Mouse (Mus musculus) myocyte (in vitro differentiated cells): ENCODE measurements around the gene Wwtr1. TPM values are rescaled to one million over a fixed set of nuclear protein-coding genes. Genes with fewer than 3 reads are reported as not detected.

Source experiments
- H3K27me3 ChIP-seq: one replicate; pipeline ENCODE4 v1.6.1; 2011; ENCODE audit not compliant: control insufficient read depth, insufficient read depth, insufficient read length
- H3K36me3 ChIP-seq: one replicate; pipeline ENCODE4 v1.6.1; 2011; ENCODE audit not compliant: control insufficient read depth, insufficient read depth
- H3K4me2 ChIP-seq: one replicate; pipeline ENCODE4 v1.6.1; 2011; ENCODE audit warnings: low read depth, control low read depth
- H3K4me3 ChIP-seq: one replicate; pipeline ENCODE4 v1.5.1; 2011; ENCODE audit warnings: mild to moderate bottlenecking, control low read depth, moderate library complexity
- H3K79me2 ChIP-seq: one replicate; pipeline ENCODE4 v1.6.1; 2011; ENCODE audit not compliant: control insufficient read depth, insufficient read depth
- H3ac ChIP-seq: one replicate; pipeline ENCODE4 v1.6.1; 2011; ENCODE audit not compliant: control insufficient read depth, insufficient read length
- CEBPB ChIP-seq: IDR thresholded peaks from 2 replicates; pipeline ENCODE4 v1.6.1; 2011; ENCODE audit warnings: mild to moderate bottlenecking, moderate library complexity; ENCODE audit not compliant: poor library complexity, insufficient read depth, severe bottlenecking
- E2F4 ChIP-seq: IDR thresholded peaks from one replicate; pipeline ENCODE4 v1.6.1; 2011; ENCODE audit warnings: mild to moderate bottlenecking, control low read depth, moderate library complexity; ENCODE audit not compliant: insufficient read depth
- MAX ChIP-seq: IDR thresholded peaks from one replicate; pipeline ENCODE4 v1.6.1; 2011; ENCODE audit warnings: low read depth, mild to moderate bottlenecking, control low read depth
- MYOD1 ChIP-seq, 3 experiments: IDR thresholded peaks; one replicate each; pipeline ENCODE4 v1.6.1; 2011; ENCODE audit warnings: control low read depth in 2 of 3, low read depth in 2 of 3, mild to moderate bottlenecking in 2 of 3, moderate library complexity in 1 of 3; ENCODE audit not compliant: insufficient read length in 2 of 3, control insufficient read depth in 1 of 3
- MYOG ChIP-seq, 3 experiments: IDR thresholded peaks; one replicate each; pipeline ENCODE4 v1.6.1; 2011; ENCODE audit warnings: control low read depth in 2 of 3, low read depth in 2 of 3, mild to moderate bottlenecking in 2 of 3; ENCODE audit not compliant: insufficient read length in 2 of 3, control insufficient read depth in 1 of 3, insufficient read depth in 1 of 3
- POLR2A ChIP-seq: IDR thresholded peaks from one replicate; pipeline ENCODE4 v1.6.1; 2011; ENCODE audit warnings: low read depth, mild to moderate bottlenecking, control low read depth, moderate library complexity; ENCODE audit not compliant: insufficient read length
- POLR2AphosphoS2 ChIP-seq: IDR thresholded peaks from one replicate; pipeline ENCODE4 v1.6.1; 2011; ENCODE audit warnings: low read depth, control low read depth; ENCODE audit not compliant: insufficient read length
- REST ChIP-seq: IDR thresholded peaks from one replicate; pipeline ENCODE4 v1.6.1; 2011; ENCODE audit warnings: mild to moderate bottlenecking, control low read depth, moderate library complexity; ENCODE audit not compliant: insufficient read depth, insufficient read length
- SRF ChIP-seq: IDR thresholded peaks from one replicate; pipeline ENCODE4 v1.6.1; 2011; ENCODE audit warnings: low read depth; ENCODE audit not compliant: control insufficient read depth, insufficient read length
- TCF12 ChIP-seq: IDR thresholded peaks from one replicate; pipeline ENCODE4 v1.6.1; 2011; ENCODE audit warnings: mild to moderate bottlenecking, control low read depth; ENCODE audit not compliant: poor library complexity, insufficient read depth, severe bottlenecking
- TCF3 ChIP-seq: IDR thresholded peaks from one replicate; pipeline ENCODE4 v1.6.1; 2011; ENCODE audit warnings: low read depth, control low read depth; ENCODE audit not compliant: insufficient read length
- USF1 ChIP-seq: IDR thresholded peaks from one replicate; pipeline ENCODE4 v1.6.1; 2011; ENCODE audit warnings: low read depth, mild to moderate bottlenecking, control low read depth, moderate library complexity
- polyA plus RNA-seq: library from polyadenylated mRNA; unstranded; fragments of >200 nt; fragmentation: generic; extraction: Trizol; gene quantifications from one replicate; pipeline ENCODE4 v1.2.1, GENCODE M21; 2012; ENCODE audit warnings: missing spikeins

The Wwtr1 gene
- polyA plus RNA-seq, 1 experiment, result 63.1 TPM

GRCm38 (mm10) chr3:57558761-57559160, 16.9 kb downstream of the Wwtr1 start:
- TF ChIP-seq USF1 (no peak), MYOG (IDR thresholded peaks at IDR 0.05; ENCODE audit: control insufficient read depth in 1 of 3, insufficient read depth in 1 of 3, insufficient read length in 2 of 3, low read depth in 2 of 3) (no peak), POLR2AphosphoS2 (no peak), TCF12 (no peak), SRF (no peak), POLR2A (no peak), CEBPB (no peak), MYOD1 (IDR thresholded peaks at IDR 0.05; ENCODE audit: control insufficient read depth in 1 of 3, insufficient read length in 2 of 3, low read depth in 2 of 3) (no peak)
- Histone ChIP-seq H3K36me3 (peaks cover 30% of the 10 kb centered on the region), H3K79me2 (peaks cover 90% of the 10 kb centered on the region), H3K4me2 (no peak overlapping the region), H3K4me3 (no peak overlapping the region), H3ac (no peak overlapping the region), H3K27me3 (no peaks in the 10 kb centered on the region)

GRCm38 (mm10) chr3:57557408-57557807, 18.3 kb downstream of the Wwtr1 start:
- no peak for TF ChIP-seq REST
- TF ChIP-seq TCF3, result no peak
- no peak for TF ChIP-seq SRF
- no peak for TF ChIP-seq MYOG (IDR thresholded peaks at IDR 0.05; ENCODE audit: control insufficient read depth in 1 of 3, insufficient read depth in 1 of 3, insufficient read length in 2 of 3, low read depth in 2 of 3)
- TF ChIP-seq POLR2AphosphoS2, result no peak
- no peak for TF ChIP-seq E2F4
- no peak for TF ChIP-seq MYOD1 (IDR thresholded peaks at IDR 0.05; ENCODE audit: control insufficient read depth in 1 of 3, insufficient read length in 2 of 3, low read depth in 2 of 3)
- no peak for TF ChIP-seq MAX
- no peak for TF ChIP-seq POLR2A
- TF ChIP-seq USF1, result no peak
- TF ChIP-seq TCF12, result no peak
- TF ChIP-seq CEBPB, result no peak
- Histone ChIP-seq H3ac (no peak overlapping the region), H3K36me3 (peaks cover 26% of the 10 kb centered on the region), H3K79me2 (peaks cover 90% of the 10 kb centered on the region), H3K4me2 (no peak overlapping the region), H3K27me3 (no peaks in the 10 kb centered on the region), H3K4me3 (no peak overlapping the region)

GRCm38 (mm10) chr3:57555560-57555959, 20.1 kb downstream of the Wwtr1 start:
- TF ChIP-seq MYOG (IDR thresholded peaks at IDR 0.05; ENCODE audit: control insufficient read depth in 1 of 3, insufficient read depth in 1 of 3, insufficient read length in 2 of 3, low read depth in 2 of 3) (no peak), MYOD1 (IDR thresholded peaks at IDR 0.05; ENCODE audit: control insufficient read depth in 1 of 3, insufficient read length in 2 of 3, low read depth in 2 of 3) (no peak), CEBPB (no peak), TCF12 (no peak), POLR2A (no peak), TCF3 (no peak), MAX (no peak), USF1 (peak; percentile 17)
- Histone ChIP-seq H3K27me3 (no peaks in the 10 kb centered on the region), H3ac (no peak overlapping the region), H3K79me2 (peaks cover 100% of the 10 kb centered on the region), H3K4me3 (no peak overlapping the region), H3K36me3 (peaks cover 18% of the 10 kb centered on the region), H3K4me2 (no peak overlapping the region)

- Histone ChIP-seq H3K36me3 (peaks cover 15% of the 10 kb centered on the region), H3K4me3 (no peak overlapping the region), H3ac (no peak overlapping the region), H3K4me2 (no peak overlapping the region), H3K79me2 (peaks cover 100% of the 10 kb centered on the region), H3K27me3 (no peaks in the 10 kb centered on the region)
- no peak for TF ChIP-seq CEBPB
- no peak for TF ChIP-seq TCF3
- TF ChIP-seq TCF12, result no peak
- no peak for TF ChIP-seq POLR2AphosphoS2
- TF ChIP-seq MYOD1 (IDR thresholded peaks at IDR 0.05; ENCODE audit: control insufficient read depth in 1 of 3, insufficient read length in 2 of 3, low read depth in 2 of 3), result no peak
- no peak for TF ChIP-seq MYOG (IDR thresholded peaks at IDR 0.05; ENCODE audit: control insufficient read depth in 1 of 3, insufficient read depth in 1 of 3, insufficient read length in 2 of 3, low read depth in 2 of 3)
- no peak for TF ChIP-seq POLR2A
- TF ChIP-seq USF1, result no peak
- no peak for TF ChIP-seq REST
Measured at GRCm38 (mm10) chr3:57554890-57555239, 20.8 kb downstream of the Wwtr1 start.

GRCm38 (mm10) chr3:57554124-57554889, 21.4 kb downstream of the Wwtr1 start:
- no peak for TF ChIP-seq TCF12
- no peak for TF ChIP-seq MYOG (IDR thresholded peaks at IDR 0.05; ENCODE audit: control insufficient read depth in 1 of 3, insufficient read depth in 1 of 3, insufficient read length in 2 of 3, low read depth in 2 of 3)
- no peak for TF ChIP-seq USF1
- no peak for TF ChIP-seq E2F4
- TF ChIP-seq MAX, result no peak
- no peak for TF ChIP-seq CEBPB
- no peak for TF ChIP-seq POLR2A
- TF ChIP-seq REST, result no peak
- TF ChIP-seq TCF3, result no peak
- TF ChIP-seq MYOD1 (IDR thresholded peaks at IDR 0.05; ENCODE audit: control insufficient read depth in 1 of 3, insufficient read length in 2 of 3, low read depth in 2 of 3), result no peak
- TF ChIP-seq POLR2AphosphoS2, result no peak
- no peak for TF ChIP-seq SRF
- no peak overlapping the region for H3K4me2 ChIP-seq

More at GRCm38 (mm10) chr3:57554124-57554889, 21.4 kb downstream of the Wwtr1 start:
- H3K4me3 ChIP-seq, result no peak overlapping the region
- no peak overlapping the region for H3ac ChIP-seq
- peaks cover 10% of the 10 kb centered on the region for H3K36me3 ChIP-seq
- peaks cover 100% of the 10 kb centered on the region for H3K79me2 ChIP-seq
- no peaks in the 10 kb centered on the region for H3K27me3 ChIP-seq
